Mouse (Mus musculus) ovary, postnatal 14 days (tissue): ENCODE measurements around the gene Gm10338.
"Not testable (repeated sequence)": the region's sequence is repeated elsewhere in the genome, so short reads cannot be mapped to it uniquely, and the experiment has no call there.

Experiments used
- DNase-seq: peaks from one replicate; pipeline ENCODE4 v3.0.0; 2022; ENCODE audit warnings: low spot score

Gene Gm10338

GRCm38 (mm10) chr14:7595492-7595891 is at the start of gene Gm10338:
Gene Gm10338 (minus strand): TSS chr14:7595592.
- not testable (repeated sequence) for DNase-seq

- DNase-seq, result not testable (repeated sequence)
Observed at GRCm38 (mm10) chr14:7643872-7644271, 48.5 kb upstream of the Gm10338 start, which contains the start of gene Gm10128. Gene Gm10128 (minus strand): TSS chr14:7643972.

GRCm38 (mm10) chr14:7568382-7568781 is 27.0 kb downstream of the Gm10338 start, which contains the start of gene Gm3558:
Gene Gm3558 (minus strand): TSS chr14:7568566.
- not testable (repeated sequence) for DNase-seq

- not testable (repeated sequence) for DNase-seq
Observed at GRCm38 (mm10) chr14:7567890-7568289, 27.5 kb downstream of the Gm10338 start.

GRCm38 (mm10) chr14:7567266-7567665 is 28.1 kb downstream of the Gm10338 start:
- not testable (repeated sequence) for DNase-seq
